Mouse (Mus musculus) ES-E14 (cell line): ENCODE results near the gene Hnrnpul2.

ENCODE experiments used
- CHD2 ChIP-seq: IDR thresholded peaks from 2 replicates; pipeline ENCODE4 v1.6.1; 2014; ENCODE audit warnings: mild to moderate bottlenecking, low read depth, low read length, inconsistent platforms
- ZNF384 ChIP-seq: IDR thresholded peaks from 2 replicates; pipeline ENCODE4 v1.6.1; 2012; ENCODE audit warnings: low read depth, low read length, inconsistent platforms

DNA sequence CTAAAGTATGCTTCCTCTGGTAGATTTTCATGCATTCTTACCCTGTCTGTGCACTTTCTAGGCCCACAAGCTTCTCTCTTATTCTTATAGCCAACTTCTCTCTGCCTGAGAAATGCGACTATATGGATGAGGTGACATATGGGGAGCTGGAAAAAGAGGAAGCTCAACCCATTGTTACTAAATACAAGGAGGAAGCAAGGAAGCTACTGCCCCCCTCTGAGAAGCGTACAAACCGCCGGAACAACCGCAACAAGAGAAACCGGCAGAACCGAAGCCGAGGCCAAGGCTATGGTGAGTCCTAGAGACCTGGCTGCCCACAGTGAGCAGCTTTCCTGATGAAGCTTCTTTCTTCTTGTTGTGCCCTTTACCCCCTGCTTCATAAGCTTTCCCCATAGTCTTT is 9.8 kb downstream of the Hnrnpul2 start, which contains the start of gene AC129217.1:
- TF ChIP-seq CHD2 (no peak), ZNF384 (no peak)
